Mouse (Mus musculus) left cerebral cortex, adult 2 months (tissue): ENCODE results near the gene Ankrd63. TPM values are rescaled to one million over a fixed set of nuclear protein-coding genes. Genes with fewer than 3 reads are reported as not detected.
A peak's percentile ranks its signal among the peaks of the same experiment; 100 is the strongest.
"Not testable (repeated sequence)": the region's sequence is repeated elsewhere in the genome, so short reads cannot be mapped to it uniquely, and the experiment has no call there.

ENCODE experiments used
- DNase-seq, 2 experiments: peaks; one replicate each; pipeline ENCODE4 v3.0.0; 2021 to 2022; ENCODE audit warnings: low spot score in 2 of 2, mixed read lengths in 1 of 2; ENCODE audit errors: extremely low spot score in 1 of 2
- H3K27ac ChIP-seq: fragments of 200-600 bp; 2 replicates; pipeline ENCODE4 v1.8.1; 2022
- H3K4me3 ChIP-seq: fragments of 200-600 bp; 2 replicates; pipeline ENCODE4 v1.8.1; 2022
- CTCF ChIP-seq: fragments of 200-600 bp; IDR thresholded peaks from 2 replicates; pipeline ENCODE4 v1.8.1; 2022; ENCODE audit warnings: antibody characterized with exemption, mild to moderate bottlenecking, moderate library complexity
- intact Hi-C: fragments of 180-260 bp; cut with DNase I; formaldehyde crosslinking; loops from one replicate; pipeline ENCODE4 v1.15.1; 2025
- total RNA-seq, 2 experiments: library from RNA; stranded (reverse); gene quantifications; 2 replicates each; pipeline ENCODE4 v1.2.3; 2021

Gene Ankrd63
- total RNA-seq, 2 experiments from 2014 or later = 22.3 to 28.5 TPM

- TF ChIP-seq CTCF = no peak
- intact Hi-C loops = no loop called here
Measured at GRCm38 (mm10) chr2:118665616-118666015, 38.1 kb downstream of the Ankrd63 start.

GRCm38 (mm10) chr2:118664975-118665516 is 38.7 kb downstream of the Ankrd63 start:
- H3K4me3 ChIP-seq = peak overlapping the region; percentile 67
- no peak for TF ChIP-seq CTCF
- intact Hi-C loops = no loop called here
- H3K27ac ChIP-seq = peak overlapping the region; percentile 8; the same call in 1 of the 2 replicates
- no peak for DNase-seq

More at GRCm38 (mm10) chr2:118665616-118666015, 38.1 kb downstream of the Ankrd63 start:
- Histone ChIP-seq H3K27ac (no peak overlapping the region), H3K4me3 (peak overlapping the region; percentile 67)
- DNase-seq = no peak

- peak; percentile 33 to 48 for DNase-seq
- TF ChIP-seq CTCF = no peak
- Histone ChIP-seq H3K4me3 (peak overlapping the region; percentile 67), H3K27ac (peak overlapping the region; percentile 81)
- intact Hi-C loops = no loop called here
Measured at GRCm38 (mm10) chr2:118663804-118664766, 39.7 kb downstream of the Ankrd63 start.

DNA sequence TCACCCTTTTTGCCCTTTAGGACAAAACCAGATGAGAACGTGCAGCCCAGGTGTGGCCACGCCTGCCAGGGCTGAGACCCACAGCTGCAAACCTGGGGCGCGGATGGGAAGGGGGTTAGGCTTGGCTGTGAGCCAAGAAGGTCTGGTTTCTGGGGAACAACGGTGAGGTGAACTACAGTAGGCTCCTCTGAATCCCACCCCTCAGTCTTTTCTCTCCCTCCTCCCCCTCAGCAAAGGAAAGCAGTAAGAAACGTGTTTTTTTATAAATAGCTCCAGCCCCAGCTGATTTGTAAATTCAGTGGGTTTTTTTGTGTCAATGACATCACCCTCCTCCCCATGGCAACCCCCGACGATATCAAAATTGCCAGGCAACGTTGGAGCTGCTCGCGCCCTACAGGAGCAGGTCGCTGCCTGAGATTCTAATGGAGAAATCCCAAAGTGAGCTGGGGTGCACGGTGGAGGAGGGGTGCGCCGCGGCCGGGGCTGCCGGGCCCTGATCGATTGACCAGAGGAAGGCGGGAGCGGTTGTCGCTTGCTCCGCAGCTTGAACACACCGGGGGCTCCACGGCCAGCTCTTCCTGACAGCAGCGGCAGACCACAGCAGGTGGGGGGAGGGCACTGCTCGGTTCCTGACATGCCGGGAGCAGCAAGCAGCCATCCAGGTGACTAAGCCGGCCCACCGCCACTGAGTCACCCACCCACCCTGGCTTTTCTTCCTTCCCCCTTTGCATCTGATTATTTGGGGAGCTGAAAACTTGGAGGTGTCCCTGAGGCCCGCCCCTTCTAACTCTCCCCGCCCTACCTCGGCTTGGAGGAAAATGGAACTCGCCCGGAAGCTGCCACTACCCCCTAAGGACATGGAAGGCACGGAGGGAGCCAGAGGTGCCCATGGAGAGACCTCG is 40.6 kb downstream of the Ankrd63 start, which contains the start of gene Pak6:
Gene Pak6, plus strand, starts transcription at position 402 of the 902 bp plus-strand sequence.
- intact Hi-C loops = no loop called here
- H3K27ac ChIP-seq = peak within 1 kb of the TSS; percentile 81
- TF ChIP-seq CTCF = no peak
- H3K4me3 ChIP-seq = peak within 1 kb of the TSS; percentile 67
- DNase-seq = peak; percentile 70 to 74

DNA sequence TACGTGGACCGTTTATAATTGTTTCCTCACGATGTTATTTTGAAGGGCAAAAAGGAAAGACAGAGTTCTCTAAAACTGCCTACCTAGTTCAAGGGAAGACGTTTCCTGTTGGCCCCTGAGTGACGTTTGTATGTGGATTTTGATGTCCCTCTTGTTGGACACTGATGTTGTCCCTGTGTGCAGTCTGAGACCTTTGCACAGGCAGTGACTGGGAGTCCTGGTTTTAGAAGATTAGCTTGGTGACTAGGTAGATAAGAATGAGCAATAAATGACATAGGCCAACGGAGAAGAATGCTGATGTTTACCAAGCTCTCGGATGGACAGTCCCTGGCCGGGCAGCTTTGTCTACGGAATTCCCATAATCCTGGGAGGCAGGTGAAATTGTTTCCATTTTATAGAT is 41.9 kb downstream of the Ankrd63 start:
- DNase-seq = no peak
- Histone ChIP-seq H3K4me3 (no peak overlapping the region), H3K27ac (no peak overlapping the region)
- intact Hi-C loops = loop anchor here (1.0 kb wide), 1 partner anchor 31 kb away; no protein-coding TSS in a partner anchor
- no peak for TF ChIP-seq CTCF

- Histone ChIP-seq H3K27ac (peak overlapping the region; percentile 67), H3K4me3 (peak overlapping the region; percentile 24; the same call in 1 of the 2 replicates)
- DNase-seq = peak in 1 of 2 experiments; percentile 41
- intact Hi-C loops = no loop called here
- no peak for TF ChIP-seq CTCF
Measured at GRCm38 (mm10) chr2:118659998-118660452, 43.7 kb downstream of the Ankrd63 start.

- peak overlapping the region; percentile 67; the same call in 1 of the 2 replicates for H3K27ac ChIP-seq
- H3K4me3 ChIP-seq = no peak overlapping the region; the same call in 1 of the 2 replicates
- intact Hi-C loops = no loop called here
- TF ChIP-seq CTCF = no peak
- DNase-seq = no peak
Measured at GRCm38 (mm10) chr2:118659493-118659892, 44.3 kb downstream of the Ankrd63 start.

DNA sequence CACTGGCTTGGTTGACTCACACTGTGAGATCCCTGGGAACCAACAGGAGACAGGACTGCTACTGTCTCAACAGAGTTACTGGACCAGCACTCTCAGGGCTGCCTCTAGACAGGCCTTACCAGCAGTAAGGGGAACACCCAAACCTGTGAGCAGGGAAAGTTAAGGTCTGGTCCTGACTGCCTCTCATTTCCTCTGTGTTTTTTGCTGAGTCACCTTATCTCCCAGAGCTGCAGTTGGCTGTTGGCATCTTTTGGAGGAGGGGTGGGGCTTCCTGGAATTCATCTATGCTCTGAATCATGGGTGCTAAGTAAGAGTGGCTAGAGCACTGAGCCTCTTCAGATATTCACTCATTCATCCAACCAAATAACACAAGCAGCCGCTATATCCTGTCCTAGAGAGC is 44.7 kb downstream of the Ankrd63 start:
- Histone ChIP-seq H3K4me3 (no peak overlapping the region), H3K27ac (peak overlapping the region; percentile 45; the same call in 1 of the 2 replicates)
- TF ChIP-seq CTCF = no peak
- DNase-seq = peak; percentile 40
- intact Hi-C loops = no loop called here

DNA sequence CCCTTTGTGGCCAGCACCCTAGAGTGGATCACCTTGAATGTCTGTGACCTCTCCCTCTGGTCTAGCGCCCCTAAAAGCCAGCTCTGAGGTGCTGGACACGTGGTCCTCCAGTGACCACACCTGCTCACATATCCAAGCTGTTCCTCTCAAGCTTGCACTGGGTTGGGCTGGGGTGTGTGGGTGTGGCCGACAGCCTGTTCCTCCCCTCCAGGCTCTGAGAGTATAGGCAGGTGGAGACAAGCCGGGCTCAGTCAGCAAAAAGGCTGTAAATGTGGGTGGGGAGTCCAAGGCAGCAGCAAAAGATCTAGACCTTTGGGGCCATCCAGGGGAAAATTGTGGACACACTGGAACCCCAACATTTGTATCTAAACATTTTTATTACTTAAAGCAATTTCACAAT is 45.3 kb downstream of the Ankrd63 start:
- Histone ChIP-seq H3K27ac (no peak overlapping the region), H3K4me3 (no peak overlapping the region)
- intact Hi-C loops = no loop called here
- no peak for TF ChIP-seq CTCF
- no peak for DNase-seq

- DNase-seq = no peak
- intact Hi-C loops = no loop called here
- TF ChIP-seq CTCF = no peak
- Histone ChIP-seq H3K4me3 (no peak overlapping the region), H3K27ac (no peak overlapping the region)
Measured at GRCm38 (mm10) chr2:118656688-118657281, 47.0 kb downstream of the Ankrd63 start.

DNA sequence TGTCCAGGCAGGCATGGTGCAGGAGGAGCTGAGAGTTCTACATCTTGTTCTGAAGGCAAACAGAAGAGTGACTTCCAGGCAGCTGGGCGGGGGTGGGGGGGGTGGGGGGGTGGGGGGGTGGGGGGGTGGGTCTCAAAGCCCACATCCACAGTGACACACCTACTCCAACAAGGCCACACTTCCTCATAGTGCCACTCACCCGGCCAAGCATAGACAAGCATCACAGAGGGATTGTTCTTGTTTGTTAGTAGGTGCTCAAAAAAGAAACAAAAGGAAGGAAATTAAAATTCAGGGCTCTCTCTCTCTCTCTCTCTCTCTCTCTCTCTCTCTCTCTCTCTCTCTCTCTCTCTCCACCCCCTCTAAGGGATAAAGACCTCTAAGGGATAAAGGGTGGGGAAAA is 53.1 kb downstream of the Ankrd63 start:
- H3K27ac ChIP-seq, intact Hi-C loops, DNase-seq, H3K4me3 ChIP-seq: not testable (repeated sequence)

Other genes with a start within 250 kb of the Ankrd63 start
- gene Srp14, start 224.3 kb downstream of the Ankrd63 start, total RNA-seq = 100 to 1,000 TPM; 155 to 157 TPM
- 1 to 10 TPM; 3.2 to 4.0 TPM for gene Bmf, start 154.3 kb downstream of the Ankrd63 start, total RNA-seq
- 1 to 10 TPM; 1.9 to 3.0 TPM for gene Bub1b, start 105.8 kb downstream of the Ankrd63 start, total RNA-seq
- gene Pak6, start 40.7 kb downstream of the Ankrd63 start, total RNA-seq = 100 to 1,000 TPM in 1 of 2 experiments, 10 to 100 TPM in 1; 96.4 to 102 TPM
- 1 to 10 TPM; 2.3 to 3.2 TPM for gene Plcb2, start 24.5 kb upstream of the Ankrd63 start, total RNA-seq
- 10 to 100 TPM; 42.7 to 47.9 TPM for gene Inafm2, start 41.8 kb upstream of the Ankrd63 start, total RNA-seq
- gene Ccdc9b, start 58.7 kb upstream of the Ankrd63 start, total RNA-seq = 1 to 10 TPM; 4.0 to 4.7 TPM
- not detected for gene Phgr1, start 68.8 kb upstream of the Ankrd63 start, total RNA-seq
- 100 to 1,000 TPM; 197 to 209 TPM for gene Disp2, start 75.8 kb upstream of the Ankrd63 start, total RNA-seq
- gene Knstrn, start 110.0 kb upstream of the Ankrd63 start, total RNA-seq = 1 to 10 TPM in 1 of 2 experiments, under 1 TPM in 1; 0.75 to 1.0 TPM
- gene Ivd, start 158.0 kb upstream of the Ankrd63 start, total RNA-seq = 10 to 100 TPM; 72.2 to 73.7 TPM
- gene Bahd1, start 196.4 kb upstream of the Ankrd63 start, total RNA-seq = 10 to 100 TPM; 52.2 to 58.1 TPM
- 1 to 10 TPM; 2.4 to 3.3 TPM for gene Chst14, start 222.5 kb upstream of the Ankrd63 start, total RNA-seq